Mouse (Mus musculus) adrenal gland, adult 2 months (tissue): ENCODE measurements around the gene Scarb2. TPM values are rescaled to one million over a fixed set of nuclear protein-coding genes. Genes with fewer than 3 reads are reported as not detected.

Source experiments
- DNase-seq: peaks from one replicate; pipeline ENCODE4 v3.0.0; 2021
- polyA plus RNA-seq: library from polyadenylated mRNA; depleted of rRNA; stranded (reverse); fragments of >200 nt; gene quantifications from 2 replicates; pipeline ENCODE4 v1.2.3, GENCODE M21; 2012
- total RNA-seq, 2 experiments: library from RNA; stranded (reverse); gene quantifications; 2 replicates each; pipeline ENCODE4 v1.2.3; 2021

The Scarb2 gene
- total and polyA plus RNA-seq, 3 experiments, result 18.1 to 79.0 (median 58.7) TPM

DNA sequence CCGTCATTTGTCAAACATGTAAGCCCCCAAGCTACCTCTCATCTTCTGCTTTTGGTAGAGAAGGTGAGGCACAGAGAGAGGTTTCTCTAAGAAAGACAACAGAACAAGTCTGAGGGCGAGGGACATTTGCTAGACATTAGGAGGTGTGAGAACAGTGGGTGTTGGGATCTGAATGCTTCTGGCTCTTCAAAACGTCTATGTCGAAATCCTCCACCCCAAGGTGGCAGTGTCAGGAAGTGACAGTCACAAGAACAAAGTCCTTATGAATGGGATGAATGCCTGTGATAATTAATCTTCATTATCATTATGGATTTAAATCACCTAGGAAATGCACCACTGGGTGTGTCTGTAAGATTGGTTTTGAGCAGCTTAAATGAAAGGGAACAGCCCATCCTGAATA is 11.3 kb downstream of the Scarb2 start:
- DNase-seq, result no peak

DNA sequence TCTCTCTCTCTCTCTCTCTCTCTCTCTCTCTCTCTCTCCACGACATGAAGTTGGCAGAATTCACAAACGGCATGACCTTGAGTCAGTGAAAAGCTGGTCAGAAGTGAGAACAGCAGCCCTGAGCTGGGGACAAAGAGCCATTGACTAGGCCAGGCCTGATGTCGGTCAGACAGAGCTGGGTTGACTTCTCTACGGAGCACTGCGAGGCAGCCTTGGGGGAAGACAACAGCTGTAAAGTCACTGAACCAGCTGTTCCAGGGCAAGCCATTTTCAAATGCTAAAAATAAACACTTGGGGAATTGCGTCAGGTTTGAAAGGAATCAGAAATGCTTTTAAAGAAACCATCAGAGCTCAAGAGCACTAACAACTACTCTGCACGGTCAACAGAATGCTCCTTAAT is 13.2 kb downstream of the Scarb2 start:
- DNase-seq, result peak; percentile 65

DNA sequence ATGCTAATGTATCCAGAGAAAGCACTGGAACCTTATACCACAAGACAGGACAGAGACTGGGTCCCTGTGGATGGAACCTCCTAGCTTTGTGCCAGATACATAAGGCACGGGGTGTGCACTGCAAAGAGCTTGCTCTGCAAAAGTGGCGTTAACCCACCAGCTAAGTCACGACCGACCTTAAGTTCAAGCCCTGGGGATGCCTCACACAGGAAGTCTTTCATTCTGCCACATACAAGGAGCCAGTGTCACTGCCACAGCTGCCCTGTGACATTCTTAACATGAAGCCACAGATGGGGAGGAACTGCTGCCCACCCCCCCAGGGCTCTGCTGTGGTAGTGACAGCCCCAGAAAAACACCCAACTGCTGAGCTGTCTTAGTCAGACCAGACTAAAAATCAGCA is 15.9 kb downstream of the Scarb2 start:
- DNase-seq, result no peak

DNA sequence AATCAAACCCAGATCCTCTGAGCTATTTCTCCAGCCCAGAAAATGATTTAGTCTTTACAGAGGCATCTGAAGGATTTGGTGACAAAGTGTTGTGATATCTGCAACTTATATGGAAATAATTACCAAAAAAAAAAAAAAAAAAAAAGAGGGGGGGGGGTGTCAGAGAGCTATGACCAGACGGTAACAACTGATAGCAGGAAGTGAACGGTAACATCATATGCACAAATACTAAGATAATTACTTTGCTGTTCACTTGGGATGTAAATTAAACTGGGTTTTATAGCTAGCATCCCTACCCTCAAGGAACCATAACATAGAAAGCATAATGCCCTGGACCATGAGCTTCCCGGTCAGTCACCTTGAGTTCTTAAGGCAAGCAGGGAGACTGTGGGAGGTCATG is 16.3 kb downstream of the Scarb2 start:
- DNase-seq, result no peak

DNA sequence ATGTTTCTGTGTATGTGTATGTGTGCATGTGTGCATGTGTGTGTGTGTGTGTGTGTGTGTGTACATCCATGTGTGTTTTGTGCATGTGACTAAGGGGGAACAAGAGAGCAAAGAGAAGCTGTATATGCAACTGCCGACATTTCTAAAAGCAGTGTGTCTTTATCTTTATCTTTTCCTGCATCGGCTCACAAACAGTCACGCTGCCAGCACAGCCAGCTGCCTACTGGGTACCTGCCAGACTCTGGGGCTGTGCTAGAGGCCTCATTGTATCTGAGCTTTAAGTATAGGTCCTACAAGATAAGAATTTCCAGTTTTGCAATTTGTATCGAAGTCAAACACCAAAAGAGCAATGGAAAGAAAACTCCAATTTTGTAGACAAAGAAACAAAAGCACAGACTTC is 17.1 kb downstream of the Scarb2 start:
- no peak for DNase-seq

DNA sequence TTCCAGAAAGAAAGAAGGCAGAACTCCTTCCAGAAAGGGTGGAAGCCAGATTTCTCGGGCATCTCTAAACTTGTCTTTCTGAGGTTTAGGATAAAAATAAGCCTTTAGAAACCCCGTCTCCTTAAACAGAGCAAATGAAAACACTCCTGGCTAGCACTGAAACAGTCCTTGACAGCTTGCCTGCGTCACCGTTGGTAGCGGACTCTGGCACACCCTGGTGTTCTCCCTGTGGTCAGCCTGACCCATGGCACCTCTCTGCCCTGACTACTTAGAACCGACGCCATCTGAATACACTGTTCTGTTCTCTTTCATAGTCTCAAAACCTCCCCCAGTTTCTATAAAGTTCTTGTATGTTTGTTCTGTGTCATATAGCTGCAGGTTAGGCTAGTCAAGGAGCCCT is 17.7 kb downstream of the Scarb2 start:
- peak; percentile 75 for DNase-seq

DNA sequence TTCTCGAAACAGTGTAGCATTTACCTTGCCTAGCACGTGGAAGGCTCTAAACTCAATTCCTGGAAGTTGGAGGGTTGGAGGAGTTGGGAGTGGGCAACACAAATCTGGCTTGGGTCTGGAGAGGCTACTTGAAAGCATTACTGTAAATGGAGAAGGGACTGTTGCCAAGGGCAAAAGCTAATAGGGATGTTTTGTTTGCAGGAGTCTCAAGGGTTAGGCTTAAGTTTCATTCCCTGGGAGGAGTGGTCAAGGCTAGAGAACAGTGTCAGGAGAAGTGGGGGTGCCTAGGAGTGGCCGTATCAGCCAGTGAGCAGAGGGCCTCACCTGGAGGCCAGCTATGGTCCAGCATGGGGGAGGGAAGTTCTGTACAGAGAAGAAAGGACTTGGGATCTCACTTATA is 18.2 kb downstream of the Scarb2 start:
- no peak for DNase-seq

DNA sequence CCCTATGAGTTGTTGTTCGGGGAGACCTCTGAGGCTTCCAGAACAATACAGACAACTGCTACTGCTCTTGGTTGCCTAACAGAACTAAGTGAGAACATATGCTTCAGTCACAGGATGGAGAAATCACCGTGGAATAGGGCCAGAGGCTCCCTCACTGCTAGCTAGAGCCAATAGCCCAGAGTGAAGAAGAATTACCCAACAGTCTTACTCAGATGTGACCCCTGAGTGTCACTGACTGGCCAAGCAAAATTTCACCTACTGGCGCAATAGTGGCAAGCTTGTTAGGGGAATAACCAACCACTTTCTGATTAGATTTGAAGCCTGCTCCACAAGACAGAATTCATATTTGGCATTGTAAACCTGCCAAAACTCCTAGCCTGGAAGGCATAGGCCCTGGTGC is 19.9 kb downstream of the Scarb2 start:
- peak; percentile 69 for DNase-seq

DNA sequence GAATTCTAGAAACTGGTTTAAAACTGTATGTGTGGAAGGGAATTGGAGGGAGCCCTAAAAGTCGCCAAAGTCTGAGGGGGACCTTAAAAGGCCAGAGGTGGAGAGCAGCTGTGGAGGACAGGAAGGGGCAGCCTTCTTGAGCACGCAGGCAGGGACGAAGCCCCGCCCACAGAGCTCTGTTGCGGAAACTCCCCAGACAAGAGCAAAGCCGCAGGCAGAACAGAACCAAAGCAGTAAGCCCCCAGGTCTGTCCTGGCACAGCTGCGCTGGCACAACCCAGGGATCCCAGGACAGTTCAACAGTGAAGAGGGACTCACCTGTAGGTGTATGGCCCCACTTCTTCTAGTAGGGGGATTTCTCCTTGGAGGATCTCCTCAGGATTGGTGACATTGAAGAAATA is 21.8 kb downstream of the Scarb2 start:
- no peak for DNase-seq

DNA sequence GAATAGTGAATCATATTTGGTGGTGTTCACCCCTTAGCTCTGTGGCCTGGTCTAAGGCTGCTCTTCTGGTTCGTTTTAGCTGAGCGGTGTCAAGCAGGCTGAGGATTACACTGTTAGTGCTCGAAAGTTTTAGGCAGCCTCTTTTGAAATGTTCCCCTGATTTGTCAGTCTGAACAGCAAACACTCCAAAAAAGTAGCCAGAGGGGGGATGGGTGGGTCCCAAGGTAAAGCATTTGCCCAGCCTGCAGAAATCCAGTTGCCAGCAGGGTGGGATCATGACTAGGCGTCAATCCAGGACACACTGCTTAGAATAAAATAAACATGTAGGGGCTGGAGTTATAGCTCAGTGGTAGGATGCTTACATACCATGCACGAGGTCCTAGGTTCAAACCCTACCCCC is 33.8 kb downstream of the Scarb2 start:
- no peak for DNase-seq

DNA sequence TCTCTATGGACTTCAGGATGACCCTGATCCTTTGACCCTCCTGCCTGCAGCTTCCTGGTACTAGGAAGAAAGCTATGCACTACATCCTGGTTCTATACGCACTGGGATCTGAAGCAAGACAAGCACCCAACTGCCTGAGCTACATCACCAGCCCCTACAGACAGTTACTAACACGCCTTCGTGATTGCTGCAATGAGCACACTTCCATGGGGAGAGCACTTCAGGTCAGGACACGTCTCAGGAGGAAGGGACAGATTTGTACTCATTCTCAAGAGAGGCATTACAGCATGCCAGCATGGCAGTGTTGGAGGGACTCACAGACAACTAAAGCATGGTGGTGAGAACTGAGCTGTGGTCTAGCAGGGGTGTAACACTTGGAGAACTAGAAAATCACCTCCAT is 35.1 kb downstream of the Scarb2 start:
- no peak for DNase-seq

DNA sequence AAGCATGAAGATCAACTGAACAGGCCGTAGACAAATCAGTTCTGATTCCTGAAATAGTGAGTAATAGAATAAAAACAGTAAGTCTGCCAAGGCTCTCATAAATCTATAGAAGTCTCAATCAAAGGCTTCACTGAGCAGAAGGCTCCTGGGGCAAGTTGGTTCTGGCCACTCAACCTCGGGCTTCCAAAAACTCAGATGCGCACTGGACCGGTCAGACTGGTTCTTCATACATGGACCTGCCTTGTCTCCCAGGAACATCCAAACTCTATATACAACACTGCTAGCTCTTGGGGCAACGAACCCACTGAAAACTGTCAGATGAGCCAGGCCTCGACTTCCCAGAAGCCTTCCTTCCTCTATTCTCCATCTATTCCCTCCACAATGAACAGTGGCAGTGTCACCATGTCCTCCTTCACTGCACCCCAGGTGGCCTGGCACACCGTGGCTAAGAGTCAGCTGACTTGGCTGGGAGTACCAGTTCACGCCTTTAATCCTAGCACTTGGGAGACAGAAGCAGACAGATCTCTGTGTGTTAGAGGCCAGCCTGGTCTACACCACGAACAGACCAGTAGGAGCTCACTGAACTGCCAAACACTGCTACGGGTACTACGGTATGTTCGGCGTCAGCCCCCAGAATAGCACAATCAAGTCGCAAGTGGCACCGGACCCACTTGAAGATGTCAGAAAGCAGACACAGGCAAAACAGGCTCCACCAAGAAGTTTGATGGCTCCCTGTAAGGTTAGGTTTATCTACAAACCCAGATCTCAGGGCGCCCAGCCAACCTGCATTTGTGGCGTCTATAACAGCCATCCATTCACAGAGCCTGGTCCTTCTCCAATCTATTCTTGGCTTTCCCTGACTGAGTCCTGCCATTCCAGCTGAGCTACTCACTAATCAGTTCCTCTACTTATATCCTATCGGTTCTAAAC is 37.2 kb downstream of the Scarb2 start:
- no peak for DNase-seq

DNA sequence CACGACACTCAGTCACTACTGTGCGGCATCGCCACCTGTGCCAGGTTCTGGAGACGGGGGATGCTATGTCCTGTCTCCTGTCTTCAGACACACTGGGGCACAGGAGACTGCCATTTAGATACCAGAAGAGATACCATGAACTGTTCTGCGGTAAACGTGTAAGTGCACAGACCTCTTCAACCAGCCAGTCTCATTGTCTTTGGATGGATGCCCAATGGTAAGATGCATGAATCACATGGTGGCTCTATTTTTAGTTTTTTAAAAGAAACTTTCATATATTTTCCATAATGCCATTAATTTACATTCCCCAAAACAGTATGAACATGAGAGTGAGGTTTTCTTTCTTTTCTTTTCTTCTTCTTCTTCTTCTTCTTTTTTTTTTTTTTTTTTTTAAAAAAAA is 38.4 kb downstream of the Scarb2 start:
- no peak for DNase-seq

DNA sequence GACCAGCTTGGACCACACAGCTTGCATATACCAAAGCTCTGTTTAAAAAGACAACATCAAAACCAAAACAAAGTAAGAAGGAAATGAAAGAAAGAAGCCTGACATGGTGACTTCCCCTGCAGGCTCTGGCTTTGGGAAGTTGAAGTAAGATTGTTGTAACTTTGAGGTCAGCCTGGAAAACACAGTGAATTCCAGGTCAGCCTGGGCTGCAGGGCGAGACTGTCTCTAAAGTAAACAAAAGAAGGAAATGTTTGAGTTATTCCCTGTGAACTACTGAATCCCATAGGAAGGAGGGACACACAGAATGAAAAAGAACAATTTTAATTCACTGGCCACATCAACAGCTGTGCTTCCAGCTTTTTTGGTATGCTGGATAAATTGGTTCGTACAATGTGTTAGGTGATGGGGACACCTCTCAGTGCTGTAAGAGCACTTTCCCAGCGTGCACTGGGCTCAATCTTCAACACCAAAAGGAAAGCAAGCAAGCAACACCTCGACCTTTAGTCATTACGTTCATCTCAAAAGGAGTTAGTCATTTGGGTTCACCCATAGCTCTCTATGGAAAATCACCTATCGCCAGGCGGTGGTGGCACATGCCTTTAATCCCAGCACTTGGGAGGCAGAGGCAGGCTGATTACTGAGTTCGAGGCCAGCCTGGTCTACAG is 39.4 kb downstream of the Scarb2 start:
- DNase-seq, result no peak

DNA sequence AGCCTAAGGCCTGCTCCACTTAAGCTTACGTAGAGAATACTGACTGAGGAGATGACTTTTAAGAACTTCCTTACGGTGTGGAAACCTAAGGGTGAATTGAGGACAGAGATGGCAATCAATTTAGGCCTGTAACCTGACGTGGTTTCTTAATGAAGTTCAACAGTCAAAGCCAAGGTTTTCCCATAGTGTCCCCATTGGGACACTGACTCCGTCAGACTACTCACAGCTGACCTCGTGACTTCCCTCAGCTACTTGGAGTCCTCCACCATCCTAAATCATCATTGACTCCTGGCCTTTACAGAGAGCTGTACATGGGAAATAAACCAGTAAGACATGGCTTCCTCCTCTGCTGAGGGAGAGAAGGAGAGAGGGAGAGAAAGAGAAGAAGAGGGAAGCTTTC is 41.1 kb downstream of the Scarb2 start:
- peak; percentile 55 for DNase-seq

DNA sequence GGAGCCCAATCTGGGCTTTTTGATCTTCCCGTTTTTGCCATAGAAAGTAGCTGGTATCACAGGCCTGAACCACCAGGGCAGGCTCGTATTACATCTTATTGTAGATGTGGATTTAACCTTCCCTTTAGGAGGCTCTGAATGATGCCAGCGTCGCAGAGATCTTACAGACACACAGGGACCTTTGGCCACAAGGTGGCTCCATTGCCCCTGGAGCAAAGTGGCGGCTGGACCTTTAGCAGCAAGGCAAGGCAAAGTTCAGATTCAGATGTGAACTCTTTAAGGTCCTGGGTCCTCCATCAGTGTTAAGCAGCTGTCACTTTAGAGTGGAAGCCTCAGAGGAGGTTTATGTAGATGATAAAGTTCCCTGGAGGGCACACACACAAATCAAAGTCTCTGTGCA is 45.3 kb downstream of the Scarb2 start:
- DNase-seq, result peak; percentile 68

DNA sequence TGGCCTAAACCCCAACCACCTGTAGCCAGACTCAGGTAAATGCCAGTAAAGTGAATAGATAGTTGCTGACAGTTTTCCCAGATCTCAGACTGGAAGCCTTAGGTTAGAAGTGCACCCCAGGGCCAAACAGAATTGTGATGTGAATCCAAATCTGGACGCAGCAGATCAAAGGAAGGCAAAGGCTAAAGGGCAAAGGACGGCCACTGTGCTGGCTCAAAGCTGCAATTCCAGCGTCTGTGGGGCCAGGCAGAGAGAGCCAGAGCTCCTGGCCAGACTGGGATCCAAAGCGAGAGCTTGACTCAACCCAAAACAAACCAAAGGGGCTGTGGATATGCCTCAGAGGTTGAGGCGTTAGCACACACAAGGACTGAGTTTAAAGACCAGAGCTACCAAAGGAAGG is 47.9 kb downstream of the Scarb2 start:
- DNase-seq, result peak; percentile 36

DNA sequence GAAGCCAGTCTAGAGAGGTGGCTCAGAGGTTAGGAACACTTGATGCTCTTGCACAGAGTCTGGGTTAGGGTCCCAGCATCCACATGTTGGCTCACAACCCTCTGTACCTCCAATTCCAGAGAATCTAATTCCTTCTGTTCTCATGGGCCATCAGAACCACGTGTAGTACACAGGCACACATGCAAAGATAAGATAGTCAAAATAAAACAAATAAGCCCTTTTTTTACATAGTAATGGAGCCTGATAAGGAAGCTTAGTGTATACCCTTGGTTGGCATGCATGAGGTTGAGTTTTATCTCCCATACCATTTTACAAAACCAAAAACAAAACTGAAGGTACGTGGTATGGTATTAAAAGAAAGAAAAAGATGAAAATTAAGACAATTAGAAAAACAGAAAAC is 49.2 kb downstream of the Scarb2 start:
- DNase-seq, result no peak

DNA sequence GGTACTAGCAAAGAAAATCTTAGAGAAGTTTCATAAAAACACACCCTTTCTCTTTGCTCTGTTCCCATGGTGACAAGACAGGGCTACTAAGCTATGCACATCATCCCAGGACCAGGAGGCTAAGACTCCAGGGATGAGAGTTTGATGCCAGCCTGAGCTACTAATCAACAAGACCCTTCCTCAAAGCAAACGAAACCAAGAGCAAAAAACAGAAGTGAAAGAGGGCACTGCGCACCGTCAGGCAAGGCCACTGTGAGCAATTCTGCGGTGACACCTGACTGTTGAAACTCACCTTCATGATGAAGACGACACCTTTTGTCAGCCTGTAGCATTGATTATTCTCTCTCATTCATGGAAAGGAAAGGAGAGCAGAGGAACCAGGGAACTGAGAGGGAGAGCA is 53.8 kb downstream of the Scarb2 start:
- DNase-seq, result no peak

DNA sequence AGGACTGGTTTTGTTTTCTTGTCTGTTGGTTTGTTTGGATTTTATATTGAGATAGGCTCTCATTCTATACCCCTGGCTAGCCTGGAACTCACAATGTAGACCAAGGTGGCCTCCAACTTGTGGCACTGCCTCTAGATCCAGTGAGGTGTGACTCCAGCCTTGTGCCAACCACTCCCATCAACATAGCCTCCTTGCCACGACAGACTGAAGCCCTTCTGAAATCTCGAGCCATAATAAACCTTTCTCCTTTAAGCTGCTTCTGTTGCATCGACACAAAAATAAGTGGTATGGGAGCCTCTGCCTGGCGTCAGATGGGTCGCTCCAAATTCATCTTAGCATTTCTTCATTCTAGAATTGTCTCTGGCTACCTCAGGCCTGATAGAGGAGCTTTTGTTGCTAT is 59.9 kb downstream of the Scarb2 start:
- DNase-seq, result no peak

DNA sequence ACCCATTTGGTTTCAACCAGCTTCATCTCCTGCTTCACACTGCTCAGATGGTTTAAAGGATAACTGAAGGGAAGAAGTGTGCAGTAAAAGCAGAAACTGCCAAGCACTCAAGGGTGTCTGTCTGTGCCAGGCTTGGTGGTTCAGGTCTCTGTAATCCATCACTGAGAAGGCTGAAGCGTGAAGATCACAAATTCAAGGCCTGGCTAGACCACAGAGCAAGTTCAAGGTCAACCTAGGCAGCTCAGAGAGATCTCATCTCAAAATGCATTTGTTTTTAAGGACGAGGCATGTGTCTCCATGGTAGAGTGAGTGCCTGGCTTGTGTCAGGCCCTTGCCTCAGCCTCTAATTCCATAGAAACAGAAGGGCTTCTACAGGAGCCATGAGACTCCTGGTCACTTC is 61.6 kb downstream of the Scarb2 start:
- peak; percentile 53 for DNase-seq

DNA sequence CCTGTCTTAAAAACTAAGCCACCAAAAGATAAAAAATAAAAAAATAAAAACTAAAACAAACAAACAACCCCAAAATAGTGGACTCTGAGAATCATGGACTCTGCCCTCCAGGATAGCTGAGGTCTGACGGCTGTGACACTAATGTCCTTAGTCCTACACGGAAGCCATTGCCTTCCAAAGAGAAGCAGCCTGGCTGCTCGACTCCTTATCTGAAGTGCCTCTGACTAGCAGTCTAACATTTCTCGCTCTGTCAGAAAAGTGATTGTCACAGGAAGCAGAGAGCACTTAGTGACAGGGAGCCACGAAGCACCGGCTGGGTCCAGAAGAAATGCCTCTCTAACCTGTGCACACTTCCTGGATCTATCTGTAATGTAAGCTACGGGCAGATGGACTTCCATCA is 63.7 kb downstream of the Scarb2 start:
- DNase-seq, result no peak

DNA sequence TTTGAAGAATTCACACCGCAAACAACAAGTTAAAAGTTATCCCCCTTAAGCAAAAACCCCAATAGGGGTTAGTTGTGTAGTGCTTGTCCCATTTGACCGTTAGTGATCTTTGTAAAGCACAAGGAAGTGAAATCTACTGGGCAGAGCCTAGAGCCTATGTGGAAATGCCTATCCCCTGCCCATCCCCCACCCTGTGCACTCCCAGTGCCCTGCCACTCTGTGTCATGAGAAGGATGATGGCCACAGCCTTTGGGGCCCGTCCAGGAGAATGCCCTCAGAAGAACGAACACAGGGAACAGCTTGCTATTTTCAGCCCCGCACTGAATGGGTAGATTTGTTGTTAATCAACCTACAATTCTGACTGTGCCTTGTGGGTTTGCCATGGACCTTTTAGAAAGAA is 65.1 kb downstream of the Scarb2 start:
- peak; percentile 55 for DNase-seq

DNA sequence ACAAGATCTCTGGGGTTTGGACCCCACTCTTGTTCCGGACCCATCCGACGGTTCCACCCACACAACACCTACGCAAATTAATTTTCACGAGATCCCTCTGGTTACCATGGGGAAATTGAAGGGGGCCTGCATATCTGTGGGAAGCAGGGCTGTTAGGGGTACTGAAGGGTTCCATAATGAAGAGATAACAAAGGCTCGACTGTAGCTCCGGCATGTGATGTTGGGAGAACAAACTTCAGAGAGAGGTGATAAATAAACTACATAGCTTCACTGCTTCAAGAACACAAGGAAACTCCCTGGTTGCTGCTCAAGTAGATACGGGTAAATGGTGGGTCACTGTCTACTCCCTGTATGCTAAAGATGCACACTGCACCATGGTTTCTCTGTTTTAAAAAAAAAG is 68.1 kb downstream of the Scarb2 start:
- no peak for DNase-seq
